Mouse (Mus musculus) MEL (cell line): ENCODE data around the gene Phox2b. TPM values are rescaled to one million over a fixed set of nuclear protein-coding genes. Genes with fewer than 3 reads are reported as not detected.
A peak's percentile ranks its signal among the peaks of the same experiment; 100 is the strongest.

ENCODE experiments used
- DNase-seq: peaks from one replicate; pipeline ENCODE4 v3.0.0; 2011; ENCODE audit warnings: low read depth, low spot score
- H3K27ac ChIP-seq: 2 replicates; pipeline ENCODE4 v1.5.1; 2012; ENCODE audit warnings: low read depth, mild to moderate bottlenecking, control low read depth, low read length, moderate library complexity; ENCODE audit not compliant: control insufficient read depth
- H3K27me3 ChIP-seq, 2 experiments: fragments of 150-350 bp in 1 of 2; sonication (generic) in 1 of 2; 2 replicates each; pipeline ENCODE4 v1.6.1; 2012; ENCODE audit warnings: low read length in 2 of 2, mild to moderate bottlenecking in 2 of 2, improper control_type of control experiment in 1 of 2, moderate library complexity in 1 of 2; ENCODE audit not compliant: insufficient read depth in 2 of 2, control insufficient read depth in 1 of 2
- H3K36me3 ChIP-seq, 2 experiments: 2 replicates each; pipeline ENCODE4 v1.6.1; 2012 to 2014; ENCODE audit warnings: low read length in 2 of 2, improper control_type of control experiment in 1 of 2, inconsistent platforms in 1 of 2, mild to moderate bottlenecking in 1 of 2; ENCODE audit not compliant: insufficient read depth in 2 of 2, control insufficient read depth in 1 of 2
- H3K4me1 ChIP-seq, 2 experiments: fragments of 150-350 bp in 1 of 2; sonication (generic) in 1 of 2; 2 replicates each; pipeline ENCODE4 v1.6.1; 2012; ENCODE audit warnings: low read length in 2 of 2, improper control_type of control experiment in 1 of 2, mild to moderate bottlenecking in 1 of 2; ENCODE audit not compliant: insufficient read depth in 2 of 2, control insufficient read depth in 1 of 2
- H3K4me3 ChIP-seq, 2 experiments: fragments of 150-350 bp in 1 of 2; sonication (generic) in 1 of 2; 2 replicates each; pipeline ENCODE4 v1.5.1; 2012; ENCODE audit warnings: low read depth in 2 of 2, low read length in 2 of 2, mild to moderate bottlenecking in 2 of 2, moderate library complexity in 2 of 2, control low read depth in 1 of 2, improper control_type of control experiment in 1 of 2; ENCODE audit not compliant: control insufficient read depth in 1 of 2, insufficient read depth in 1 of 2
- H3K79me2 ChIP-seq: 2 replicates; pipeline ENCODE4 v1.6.1; 2012; ENCODE audit warnings: mild to moderate bottlenecking, low read length, moderate library complexity; ENCODE audit not compliant: control insufficient read depth, poor library complexity, insufficient read depth
- H3K9ac ChIP-seq: 2 replicates; pipeline ENCODE4 v1.6.1; 2012; ENCODE audit warnings: low read depth, mild to moderate bottlenecking, control low read depth, low read length, moderate library complexity; ENCODE audit not compliant: control insufficient read depth, poor library complexity, severe bottlenecking
- H3K9me3 ChIP-seq: fragments of 150-350 bp; sonication (generic); replicated peaks from 2 replicates; pipeline ENCODE4 v1.6.1; 2012; ENCODE audit warnings: mild to moderate bottlenecking, low read length, improper control_type of control experiment, moderate library complexity; ENCODE audit not compliant: insufficient read depth
- CTCF ChIP-seq, 3 experiments: IDR thresholded peaks in 2 of 3; conservative IDR thresholded peaks in 1 of 3; 2 replicates each; pipeline ENCODE4 v1.5.1; 2011 to 2012; ENCODE audit warnings: low read length in 3 of 3, low read depth in 2 of 3, mild to moderate bottlenecking in 2 of 3, improper control_type of control experiment in 1 of 3, inconsistent platforms in 1 of 3, mixed read lengths in 1 of 3, moderate library complexity in 1 of 3; ENCODE audit not compliant: control insufficient read depth in 1 of 3, insufficient read depth in 1 of 3, poor library complexity in 1 of 3, severe bottlenecking in 1 of 3
- E2F4 ChIP-seq: IDR thresholded peaks from 2 replicates; pipeline ENCODE4 v1.6.1; 2011; ENCODE audit warnings: low read depth, low read length, improper control_type of control experiment, borderline replicate concordance
- ELF1 ChIP-seq: IDR thresholded peaks from 2 replicates; pipeline ENCODE4 v1.6.1; 2014; ENCODE audit warnings: low read depth, mild to moderate bottlenecking, inconsistent platforms, low read length, improper control_type of control experiment, moderate library complexity
- EP300 ChIP-seq, 2 experiments: IDR thresholded peaks; 2 replicates each; pipeline ENCODE4 v1.6.1; 2011; ENCODE audit warnings: improper control_type of control experiment in 2 of 2, low read length in 2 of 2, low read depth in 1 of 2, mild to moderate bottlenecking in 1 of 2
- HCFC1 ChIP-seq: IDR thresholded peaks from 2 replicates; pipeline ENCODE4 v1.6.1; 2012; ENCODE audit warnings: low read depth, mild to moderate bottlenecking, inconsistent platforms, low read length, improper control_type of control experiment, moderate library complexity
- MAX ChIP-seq: IDR thresholded peaks from 2 replicates; pipeline ENCODE4 v1.6.1; 2011; ENCODE audit warnings: low read length, improper control_type of control experiment
- MEF2A ChIP-seq: IDR thresholded peaks from 2 replicates; pipeline ENCODE4 v1.6.1; 2014; ENCODE audit warnings: low read depth, mild to moderate bottlenecking, inconsistent platforms, low read length, improper control_type of control experiment; ENCODE audit not compliant: poor library complexity, insufficient replicate concordance, severe bottlenecking; ENCODE audit errors: extremely low read depth
- MYB ChIP-seq: IDR thresholded peaks from 2 replicates; pipeline ENCODE4 v1.6.1; 2011; ENCODE audit warnings: mild to moderate bottlenecking, low read depth, low read length, improper control_type of control experiment
- POLR2A ChIP-seq, 2 experiments: IDR thresholded peaks; 2 replicates each; pipeline ENCODE4 v1.6.1; 2011 to 2012; ENCODE audit warnings: low read length in 2 of 2, mild to moderate bottlenecking in 2 of 2, control low read depth in 1 of 2, improper control_type of control experiment in 1 of 2, low read depth in 1 of 2, moderate library complexity in 1 of 2; ENCODE audit not compliant: control insufficient read depth in 1 of 2, insufficient read depth in 1 of 2, poor library complexity in 1 of 2
- RCOR1 ChIP-seq: IDR thresholded peaks from 2 replicates; pipeline ENCODE4 v1.6.1; 2012; ENCODE audit warnings: low read depth, mild to moderate bottlenecking, inconsistent platforms, low read length, improper control_type of control experiment
- SIN3A ChIP-seq: IDR thresholded peaks from 2 replicates; pipeline ENCODE4 v1.6.1; 2012; ENCODE audit warnings: low read length, improper control_type of control experiment, inconsistent platforms
- SMC3 ChIP-seq: IDR thresholded peaks from 2 replicates; pipeline ENCODE4 v1.6.1; 2011; ENCODE audit warnings: low read depth, low read length, improper control_type of control experiment
- TCF12 ChIP-seq: IDR thresholded peaks from 2 replicates; pipeline ENCODE4 v1.6.1; 2014; ENCODE audit warnings: low read depth, mild to moderate bottlenecking, inconsistent platforms, low read length, improper control_type of control experiment, moderate library complexity
- UBTF ChIP-seq: IDR thresholded peaks from 2 replicates; pipeline ENCODE4 v1.6.1; 2012; ENCODE audit warnings: low read depth, mild to moderate bottlenecking, inconsistent platforms, low read length, improper control_type of control experiment, moderate library complexity, borderline replicate concordance; ENCODE audit not compliant: insufficient read depth
- ZMIZ1 ChIP-seq: IDR thresholded peaks from 2 replicates; pipeline ENCODE4 v1.6.1; 2012; ENCODE audit warnings: low read depth, mild to moderate bottlenecking, inconsistent platforms, low read length, improper control_type of control experiment, moderate library complexity
- ZNF384 ChIP-seq: IDR thresholded peaks from 2 replicates; pipeline ENCODE4 v1.6.1; 2012; ENCODE audit warnings: low read depth, mild to moderate bottlenecking, inconsistent platforms, low read length, improper control_type of control experiment
- polyA plus RNA-seq, 2 experiments: library from polyadenylated mRNA; stranded (reverse) in 1 of 2; unstranded in 1 of 2; fragments of >175 nt in 1 of 2; fragments of >200 nt in 1 of 2; gene quantifications; 2 replicates each; pipeline versions ENCODE4 v1.2.1 to v1.2.4; 2012; ENCODE audit warnings: low replicate concordance in 2 of 2, low read depth in 1 of 2; ENCODE audit not compliant: insufficient read length in 2 of 2, insufficient read depth in 1 of 2, missing spikeins in 1 of 2
- total RNA-seq: library from RNA; depleted of rRNA; stranded (reverse); fragments of 300-350 nt; gene quantifications from 2 replicates; pipeline ENCODE4 v1.2.3, GENCODE M21; 2012

Phox2b gene
- total and polyA plus RNA-seq, 3 experiments: not detected

- Histone ChIP-seq H3K36me3 (no peaks in the 10 kb centered on the region), H3K4me3 (no peak overlapping the region), H3K9ac (no peak overlapping the region), H3K27ac (no peak overlapping the region), H3K27me3 (no peaks in the 10 kb centered on the region), H3K4me1 (no peaks in the 10 kb centered on the region), H3K79me2 (no peaks in the 10 kb centered on the region), H3K9me3 (no peaks in the 10 kb centered on the region)
- peak; percentile 39 for DNase-seq
- TF ChIP-seq HCFC1: no peak
- TF ChIP-seq ZMIZ1: no peak
- no peak for TF ChIP-seq CTCF (IDR thresholded peaks at IDR 0.05 in 2 of 3, conservative IDR thresholded peaks at IDR 0.05 in 1 of 3; ENCODE audit: control insufficient read depth in 1 of 3, insufficient read depth in 1 of 3, low read depth in 2 of 3, low read length in 3 of 3, poor library complexity in 1 of 3, severe bottlenecking in 1 of 3)
- no peak for TF ChIP-seq E2F4
- TF ChIP-seq MEF2A: no peak
- no peak for TF ChIP-seq TCF12
- TF ChIP-seq ZNF384: no peak
- TF ChIP-seq POLR2A (IDR thresholded peaks at IDR 0.05; ENCODE audit: control insufficient read depth in 1 of 2, insufficient read depth in 1 of 2, low read depth in 1 of 2, low read length in 2 of 2, poor library complexity in 1 of 2): no peak
- TF ChIP-seq ELF1: no peak
- TF ChIP-seq UBTF: no peak
- no peak for TF ChIP-seq SIN3A
Measured at GRCm38 (mm10) chr5:67134698-67135097, 35.6 kb upstream of the Phox2b start.

DNA sequence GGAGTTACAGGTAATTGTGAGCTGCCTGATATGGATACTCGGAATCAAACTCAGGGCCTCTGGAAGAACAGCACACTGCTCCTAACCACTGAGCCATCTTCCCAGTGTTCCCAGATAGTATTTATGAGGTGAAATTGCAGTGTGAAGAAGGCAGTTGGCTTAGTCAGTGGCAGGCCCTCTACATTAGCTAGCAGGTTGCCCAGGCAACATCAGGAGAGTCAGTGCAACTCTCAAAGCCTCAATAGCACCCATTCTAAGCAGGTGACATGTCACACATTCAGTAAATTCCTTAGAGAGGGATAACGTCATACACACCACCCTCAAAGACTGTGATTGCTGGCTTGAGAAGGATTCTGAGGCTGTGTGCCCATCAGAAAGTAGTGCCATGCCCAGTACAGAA, 32.6 kb upstream of the Phox2b start:
- DNase-seq: no peak
- no peak for TF ChIP-seq EP300 (IDR thresholded peaks at IDR 0.05; ENCODE audit: low read depth in 1 of 2, low read length in 2 of 2)
- TF ChIP-seq MYB: no peak
- no peak for TF ChIP-seq SMC3
- TF ChIP-seq ELF1: no peak
- TF ChIP-seq RCOR1: no peak
- TF ChIP-seq, all 39 proteins: peak for 0
- H3K79me2 ChIP-seq: no peaks in the 10 kb centered on the region
- H3K27me3 ChIP-seq: no peaks in the 10 kb centered on the region
- no peak overlapping the region for H3K27ac ChIP-seq
- H3K36me3 ChIP-seq: no peaks in the 10 kb centered on the region
- no peaks in the 10 kb centered on the region for H3K4me1 ChIP-seq
- H3K9me3 ChIP-seq: no peaks in the 10 kb centered on the region
- no peak overlapping the region for H3K9ac ChIP-seq
- no peak overlapping the region for H3K4me3 ChIP-seq

DNA sequence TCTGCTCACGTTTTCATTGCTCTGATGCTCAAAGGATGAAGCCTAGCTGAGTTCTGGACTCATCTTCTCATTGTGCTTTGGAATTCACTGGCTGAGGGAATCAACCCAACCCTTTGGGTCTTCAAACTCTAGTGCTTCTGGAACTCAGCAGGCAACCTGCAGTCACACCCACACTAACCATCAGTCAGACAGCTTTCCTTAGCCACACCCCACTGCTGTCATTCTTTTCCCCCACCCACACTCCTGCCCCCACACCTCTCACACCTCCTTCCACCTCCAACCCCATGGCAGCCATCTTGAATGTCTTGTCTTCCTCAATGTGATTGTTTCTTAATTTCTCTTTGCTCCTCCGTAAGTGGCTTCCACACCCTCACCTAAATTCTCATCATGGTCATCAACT, 7.2 kb upstream of the Phox2b start:
- TF ChIP-seq TCF12 (no peak), MAX (no peak), ELF1 (no peak)
- Histone ChIP-seq H3K36me3 (no peaks in the 10 kb centered on the region), H3K4me3 (no peak overlapping the region), H3K9me3 (no peaks in the 10 kb centered on the region), H3K27me3 (no peaks in the 10 kb centered on the region), H3K27ac (no peak overlapping the region), H3K79me2 (no peaks in the 10 kb centered on the region), H3K9ac (no peak overlapping the region), H3K4me1 (no peaks in the 10 kb centered on the region)
- DNase-seq: no peak
